Mouse (Mus musculus) myocyte (in vitro differentiated cells): ENCODE measurements around the gene BB287469.
"Not testable (repeated sequence)": the region's sequence is repeated elsewhere in the genome, so short reads cannot be mapped to it uniquely, and the experiment has no call there.

Source experiments
- CEBPB ChIP-seq: IDR thresholded peaks from 2 replicates; pipeline ENCODE4 v1.6.1; 2011; ENCODE audit warnings: mild to moderate bottlenecking, moderate library complexity; ENCODE audit not compliant: poor library complexity, insufficient read depth, severe bottlenecking
- MYOD1 ChIP-seq, 3 experiments: IDR thresholded peaks; one replicate each; pipeline ENCODE4 v1.6.1; 2011; ENCODE audit warnings: control low read depth in 2 of 3, low read depth in 2 of 3, mild to moderate bottlenecking in 2 of 3, moderate library complexity in 1 of 3; ENCODE audit not compliant: insufficient read length in 2 of 3, control insufficient read depth in 1 of 3
- MYOG ChIP-seq, 3 experiments: IDR thresholded peaks; one replicate each; pipeline ENCODE4 v1.6.1; 2011; ENCODE audit warnings: control low read depth in 2 of 3, low read depth in 2 of 3, mild to moderate bottlenecking in 2 of 3; ENCODE audit not compliant: insufficient read length in 2 of 3, control insufficient read depth in 1 of 3, insufficient read depth in 1 of 3
- POLR2A ChIP-seq: IDR thresholded peaks from one replicate; pipeline ENCODE4 v1.6.1; 2011; ENCODE audit warnings: low read depth, mild to moderate bottlenecking, control low read depth, moderate library complexity; ENCODE audit not compliant: insufficient read length
- TCF12 ChIP-seq: IDR thresholded peaks from one replicate; pipeline ENCODE4 v1.6.1; 2011; ENCODE audit warnings: mild to moderate bottlenecking, control low read depth; ENCODE audit not compliant: poor library complexity, insufficient read depth, severe bottlenecking
- USF1 ChIP-seq: IDR thresholded peaks from one replicate; pipeline ENCODE4 v1.6.1; 2011; ENCODE audit warnings: low read depth, mild to moderate bottlenecking, control low read depth, moderate library complexity

GRCm38 (mm10) chr12:87816277-87816676 lies at the start of gene BB287469:
- not testable (repeated sequence) for TF ChIP-seq POLR2A; USF1; TCF12; CEBPB; MYOD1 (IDR thresholded peaks at IDR 0.05; ENCODE audit: control insufficient read depth in 1 of 3, insufficient read length in 2 of 3, low read depth in 2 of 3); MYOG (IDR thresholded peaks at IDR 0.05; ENCODE audit: control insufficient read depth in 1 of 3, insufficient read depth in 1 of 3, insufficient read length in 2 of 3, low read depth in 2 of 3)
